Mouse (Mus musculus): ENCODE measurements around the gene Nipsnap2.

- TF ChIP-seq CTCF (IDR thresholded peaks at IDR 0.05; ENCODE audit: low read depth, low read length) (no peak), TAL1 (conservative IDR thresholded peaks at IDR 0.05; ENCODE audit: low read depth, low read length) (no peak), GATA1 (IDR thresholded peaks at IDR 0.05; ENCODE audit: borderline replicate concordance, low read length) (no peak), GATA2 (IDR thresholded peaks at IDR 0.05; ENCODE audit: borderline replicate concordance, low read depth, low read length) (no peak)
Observed at GRCm38 (mm10) chr5:129778996-129779716, 54.3 kb downstream of the Nipsnap2 start.

Measured in G1E (cell line).